Mouse (Mus musculus) midbrain, embryonic 13.5 days (tissue): Measurements from ENCODE around the gene Olfr171. TPM values are rescaled to one million over a fixed set of nuclear protein-coding genes. Genes with fewer than 3 reads are reported as not detected.
"Not testable (repeated sequence)": the region's sequence is repeated elsewhere in the genome, so short reads cannot be mapped to it uniquely, and the experiment has no call there.

Experiments used
- ATAC-seq: fragments of 200-750 bp; cut with Nextera tagmentation; 2 replicates; pipeline ENCODE4 v1.8.0; 2017; ENCODE audit warnings: mild to moderate bottlenecking, moderate TSS enrichment, moderate library complexity
- H3K27ac ChIP-seq: fragments of 300-500 bp; sonication (generic); 2 replicates; pipeline ENCODE4 v1.5.1; 2015; ENCODE audit warnings: inconsistent platforms, mild to moderate bottlenecking, moderate library complexity
- H3K27me3 ChIP-seq: fragments of 300-500 bp; sonication (generic); 2 replicates; pipeline ENCODE4 v1.6.1; 2015; ENCODE audit warnings: mild to moderate bottlenecking, inconsistent platforms
- H3K36me3 ChIP-seq: fragments of 300-500 bp; sonication (generic); 2 replicates; pipeline ENCODE4 v1.6.1; 2015; ENCODE audit warnings: mild to moderate bottlenecking, inconsistent platforms
- H3K4me1 ChIP-seq: fragments of 300-500 bp; sonication (generic); replicated peaks from 2 replicates; pipeline ENCODE4 v1.6.1; 2015; ENCODE audit warnings: inconsistent platforms
- H3K4me2 ChIP-seq: fragments of 300-500 bp; sonication (generic); replicated peaks from 2 replicates; pipeline ENCODE4 v1.6.1; 2015; ENCODE audit warnings: moderate library complexity, mild to moderate bottlenecking, inconsistent platforms
- H3K4me3 ChIP-seq: fragments of 300-500 bp; sonication (generic); replicated peaks from 2 replicates; pipeline ENCODE4 v1.5.1; 2015; ENCODE audit warnings: mild to moderate bottlenecking, inconsistent platforms
- H3K9ac ChIP-seq: fragments of 300-500 bp; sonication (generic); replicated peaks from 2 replicates; pipeline ENCODE4 v1.6.1; 2015; ENCODE audit warnings: mild to moderate bottlenecking, inconsistent platforms
- H3K9me3 ChIP-seq: fragments of 300-500 bp; sonication (generic); 2 replicates; pipeline ENCODE4 v1.6.1; 2016; ENCODE audit warnings: mild to moderate bottlenecking, inconsistent platforms
- WGBS: fragments of 180-500 bp; shearing (Covaris S2); methylation state at CpG from one replicate; pipeline ENCODE4 v1.1.7; 2015; 5-methylcytosine and 5-hydroxymethylcytosine counted together
- polyA plus RNA-seq: library from polyadenylated mRNA; unstranded; fragments of >200 nt; fragmentation: Nextera tagmentation; extraction: Ambion mirVana; gene quantifications from 2 replicates; pipeline ENCODE4 v1.2.1, GENCODE M21; 2015

Olfr171 gene
- not detected in 2 replicates for polyA plus RNA-seq

DNA sequence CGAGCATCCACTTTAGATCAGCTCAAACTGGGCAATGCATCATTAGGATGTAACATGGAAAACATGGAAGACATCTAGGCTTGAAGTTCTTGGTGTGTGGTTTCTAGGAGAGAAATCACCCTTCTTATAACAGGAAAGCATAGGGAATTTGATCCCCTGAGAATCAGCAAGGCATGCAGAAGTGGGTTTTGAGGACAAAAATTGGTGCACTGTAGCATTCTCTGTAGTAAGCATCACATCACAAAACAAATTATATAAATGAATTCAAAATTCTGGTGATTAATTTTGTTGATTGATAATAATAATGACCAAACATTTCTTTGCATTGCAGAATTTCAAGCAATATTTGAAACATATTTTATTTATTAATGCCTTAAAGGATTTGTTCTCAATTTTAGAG is at the start of gene Olfr171:
TSS of gene Olfr171 (minus strand) at position 101 of the 400 bp plus-strand sequence.
- Histone ChIP-seq H3K9me3 (0 out of 2 replicates have a peak, but pooled peaks cover 8% of the 10 kb centered on the region), H3K27ac (no peak within 1 kb of the TSS), H3K9ac (no peak within 1 kb of the TSS), H3K4me1 (no peaks in the 10 kb centered on the region), H3K4me2 (no peak within 1 kb of the TSS), H3K27me3 (no peaks in the 10 kb centered on the region), H3K4me3 (no peak within 1 kb of the TSS), H3K36me3 (no peaks in the 10 kb centered on the region)
- WGBS = 76% methylated on average over 1 of the region's 1 CpGs
- no peak for ATAC-seq

DNA sequence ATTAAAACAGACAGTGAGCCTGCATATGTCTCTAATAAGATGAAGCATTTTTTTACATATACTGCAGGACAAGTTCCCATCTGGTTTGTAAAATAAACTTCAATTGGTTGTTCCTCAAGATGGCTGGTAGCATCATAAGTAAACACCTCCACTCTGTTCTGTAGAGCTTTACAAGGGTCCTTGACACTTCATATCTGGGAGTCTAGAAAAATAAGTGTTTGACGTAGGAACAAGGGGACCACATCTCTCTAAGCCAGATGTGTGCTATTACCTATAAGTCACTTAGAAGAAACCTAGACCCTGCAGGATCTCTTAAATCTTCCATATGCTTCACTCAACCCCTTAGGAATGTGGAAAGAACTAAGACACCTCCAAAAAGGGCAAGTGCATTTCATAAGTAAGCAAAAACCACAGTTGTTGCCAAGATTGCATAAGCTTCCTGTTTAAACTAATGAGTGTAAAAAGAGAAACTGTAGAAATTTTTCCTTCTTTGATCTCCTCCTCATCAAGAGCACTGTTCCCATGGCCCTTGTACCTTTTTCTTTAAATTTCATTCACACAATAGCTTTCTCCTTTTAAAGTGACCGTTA is 41.1 kb upstream of the Olfr171 start:
- no peak for ATAC-seq
- 93% methylated on average over 2 of the region's 2 CpGs for WGBS
- no peaks in the 10 kb centered on the region for H3K9me3 ChIP-seq
- H3K36me3 ChIP-seq = no peaks in the 10 kb centered on the region
- no peaks in the 10 kb centered on the region for H3K27me3 ChIP-seq
- H3K4me1 ChIP-seq = no peaks in the 10 kb centered on the region
- H3K9ac ChIP-seq = no peak overlapping the region
- H3K27ac ChIP-seq = no peak overlapping the region
- H3K4me2 ChIP-seq = no peak overlapping the region
- no peak overlapping the region for H3K4me3 ChIP-seq

DNA sequence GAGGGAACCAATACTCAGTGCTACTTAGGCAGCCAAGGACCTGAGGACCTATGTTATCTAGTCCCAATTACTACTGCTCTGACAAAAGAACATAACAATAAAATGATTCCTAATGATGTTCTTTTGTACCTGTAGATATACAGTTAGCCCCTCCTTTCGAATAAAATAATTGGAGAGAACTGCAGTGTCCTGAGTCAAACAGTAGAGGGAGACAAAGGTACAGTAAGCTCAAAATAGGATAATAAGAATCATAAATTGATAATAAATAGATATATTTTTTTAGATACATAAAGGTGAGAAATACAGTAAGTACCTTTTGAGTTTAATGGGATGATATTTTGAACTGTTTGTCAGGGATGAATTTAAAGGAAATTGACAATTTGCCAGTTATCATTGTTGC is 36.6 kb upstream of the Olfr171 start:
- no peak overlapping the region for H3K9ac ChIP-seq
- ATAC-seq = no peak
- no peaks in the 10 kb centered on the region for H3K27me3 ChIP-seq
- no peaks in the 10 kb centered on the region for H3K9me3 ChIP-seq
- no peaks in the 10 kb centered on the region for H3K36me3 ChIP-seq
- no peak overlapping the region for H3K4me3 ChIP-seq
- WGBS = 74% methylated on average over 1 of the region's 1 CpGs
- H3K4me2 ChIP-seq = no peak overlapping the region
- no peaks in the 10 kb centered on the region for H3K4me1 ChIP-seq
- H3K27ac ChIP-seq = no peak overlapping the region

DNA sequence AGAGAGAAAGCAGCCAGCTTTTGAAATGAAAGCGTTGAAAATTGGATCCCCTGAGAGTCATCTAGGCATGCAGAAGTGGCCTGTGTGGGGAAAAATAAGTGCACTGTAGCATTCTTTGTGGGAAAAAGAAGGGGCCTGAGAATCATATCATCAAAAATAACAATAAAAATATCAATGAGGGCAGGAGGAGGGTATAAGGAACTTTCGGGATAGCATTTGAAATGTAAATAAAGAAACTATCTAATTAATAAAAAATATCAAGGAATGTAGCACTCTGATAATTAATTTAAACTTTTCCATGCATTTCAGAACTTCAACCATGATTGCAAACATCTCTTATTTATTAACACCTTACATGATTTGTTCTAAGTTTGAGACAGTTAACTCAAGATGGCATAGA is 17.9 kb downstream of the Olfr171 start, which contains the start of gene Olfr170:
TSS of gene Olfr170 (minus strand) at position 101 of the 400 bp plus-strand sequence.
- not testable (repeated sequence) for H3K9me3 ChIP-seq, H3K27ac ChIP-seq, H3K9ac ChIP-seq, H3K27me3 ChIP-seq, H3K4me1 ChIP-seq, H3K4me3 ChIP-seq, H3K4me2 ChIP-seq, H3K36me3 ChIP-seq, ATAC-seq
- 92% methylated on average over 2 of the region's 2 CpGs for WGBS

DNA sequence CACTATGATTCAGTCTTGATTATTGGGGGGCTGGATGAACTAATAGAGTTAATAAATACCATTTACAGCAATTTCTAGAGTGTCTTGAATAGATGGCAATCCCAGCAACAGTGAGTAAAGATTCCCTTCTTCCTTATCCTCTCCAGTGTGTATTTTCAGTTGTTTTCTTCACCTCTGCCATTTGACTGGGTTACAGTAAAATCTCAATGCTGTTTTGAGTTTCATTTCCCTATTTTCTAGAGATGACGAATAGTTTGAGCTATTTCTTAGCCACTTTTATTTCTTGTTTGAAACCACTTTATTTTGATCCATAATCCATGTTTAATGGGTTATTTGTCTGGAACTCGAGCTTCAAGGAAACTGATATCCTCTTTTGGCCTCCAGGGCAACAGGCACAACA is 26.6 kb downstream of the Olfr171 start:
- no peak overlapping the region for H3K9ac ChIP-seq
- no peak overlapping the region for H3K4me3 ChIP-seq
- no peak overlapping the region for H3K4me2 ChIP-seq
- H3K4me1 ChIP-seq = no peaks in the 10 kb centered on the region
- 63% methylated on average over 2 of the region's 2 CpGs for WGBS
- ATAC-seq = no peak
- no peak overlapping the region for H3K27ac ChIP-seq
- no peaks in the 10 kb centered on the region for H3K9me3 ChIP-seq
- no peaks in the 10 kb centered on the region for H3K36me3 ChIP-seq
- H3K27me3 ChIP-seq = no peaks in the 10 kb centered on the region

Other genes starting within 250 kb of the Olfr171 start
- gene Olfr165, start 206.8 kb downstream of the Olfr171 start, polyA plus RNA-seq = not detected in 2 replicates
- not detected in 2 replicates for gene Olfr166, start 146.2 kb downstream of the Olfr171 start, polyA plus RNA-seq
- gene Olfr167, start 107.7 kb downstream of the Olfr171 start, polyA plus RNA-seq = not detected in 2 replicates
- not detected in 2 replicates for gene Olfr168, start 94.4 kb downstream of the Olfr171 start, polyA plus RNA-seq
- gene Olfr169, start 58.1 kb downstream of the Olfr171 start, polyA plus RNA-seq = not detected in 2 replicates
- not detected in 2 replicates for gene Olfr170, start 18.0 kb downstream of the Olfr171 start, polyA plus RNA-seq
- 0.04 TPM in 1 of 2 replicates, not detected in the other for gene Lamp3, start 76.5 kb upstream of the Olfr171 start, polyA plus RNA-seq
- gene B3gnt5, start 130.3 kb upstream of the Olfr171 start, polyA plus RNA-seq = 50.8 and 60.3 TPM in 2 replicates